9 mouse cellular contexts compared by ENCODE assay signal in the genomic region with DNA sequence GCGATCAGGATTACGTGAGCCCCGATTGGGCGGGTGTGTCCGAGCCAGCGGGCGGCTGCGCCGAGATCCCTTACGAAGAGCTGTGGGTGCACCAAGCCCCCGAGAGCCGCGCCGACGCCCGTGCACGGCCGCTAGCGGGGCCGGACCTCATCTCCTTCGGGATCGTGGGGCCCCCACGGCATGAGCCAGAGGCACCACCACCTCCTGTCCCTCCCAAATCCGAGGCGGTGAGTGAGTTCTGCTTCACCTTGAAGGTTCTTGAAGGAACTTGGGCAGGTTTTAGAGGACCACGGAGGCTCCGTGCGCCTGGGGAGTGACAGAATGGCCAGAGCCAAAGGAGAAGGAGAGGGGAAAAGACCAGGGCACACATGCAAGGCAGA. TPM values are rescaled to one million over a fixed set of nuclear protein-coding genes. Genes with fewer than 3 reads are reported as not detected.
A peak's percentile ranks its signal among the peaks of the same experiment; 100 is the strongest.
DNase-seq lines count a peak whose midpoint lies in the region; ATAC-seq and TF ChIP-seq lines count a peak whose summit lies in the region.
"Had no signal": no experiment of that assay in that cellular context is flagged by ENCODE, and none has a peak within 500 bp of the region (broad histone marks: within the 10 kb centered on the region; RNA-seq: fewer than 3 reads in every experiment).

No protein-coding gene starts in this region.

- under 1% methylated on average over 28 of the region's 28 CpGs for WGBS in kidney, postnatal 0 days
- WGBS in embryonic facial prominence, embryonic 12.5 days, result 1% methylated on average over 28 of the region's 28 CpGs
- 6% methylated on average over 28 of the region's 28 CpGs for WGBS in hindbrain, embryonic 16.5 days
- WGBS in midbrain, embryonic 16.5 days, result 6% methylated on average over 21 of the region's 28 CpGs

- H3K4me1 ChIP-seq in kidney, postnatal 0 days (replicated peaks; ENCODE audit: insufficient read depth, low read length), result peaks cover 14% of the 10 kb centered on the region
- H3K4me1 ChIP-seq in embryonic facial prominence, embryonic 12.5 days, result peaks cover 18% of the 10 kb centered on the region
- H3K4me1 ChIP-seq in hindbrain, embryonic 16.5 days (ENCODE audit: control insufficient read depth, insufficient read depth, low read depth, low read length), result peaks cover 29% of the 10 kb centered on the region
- H3K4me1 ChIP-seq in midbrain, embryonic 16.5 days (ENCODE audit: control insufficient read depth, insufficient read depth, low read length), result peaks cover 18% of the 10 kb centered on the region

- H3K36me3 ChIP-seq in kidney, postnatal 0 days (ENCODE audit: insufficient read depth, low read length), result peaks cover 10% of the 10 kb centered on the region; the same call in 1 of the 2 replicates
- peaks cover 24% of the 10 kb centered on the region for H3K36me3 ChIP-seq in embryonic facial prominence, embryonic 12.5 days
- H3K36me3 ChIP-seq in hindbrain, embryonic 16.5 days (ENCODE audit: control insufficient read depth, insufficient read depth, low read length), result peaks cover 26% of the 10 kb centered on the region
- H3K36me3 ChIP-seq in midbrain, embryonic 16.5 days (ENCODE audit: control insufficient read depth, insufficient read depth, low read length), result peaks cover 10% of the 10 kb centered on the region; the same call in 1 of the 2 replicates

- no peak for ATAC-seq in kidney, postnatal 0 days (replicated peaks; ENCODE audit: low FRiP score, low read depth)
- ATAC-seq in embryonic facial prominence, embryonic 12.5 days (ENCODE audit: insufficient number of reproducible peaks, insufficient read depth, low FRiP score, low TSS enrichment), result no peak
- ATAC-seq in hindbrain, embryonic 16.5 days, result no peak; the same call in 1 of the 2 replicates
- no peak; the same call in 1 of the 2 replicates for ATAC-seq in midbrain, embryonic 16.5 days

- peak overlapping the region; percentile 55 for H3K4me3 ChIP-seq in kidney, postnatal 0 days (replicated peaks; ENCODE audit: low read depth, low read length)
- H3K4me3 ChIP-seq in embryonic facial prominence, embryonic 12.5 days, result peak overlapping the region; percentile 53
- peak overlapping the region; percentile 60 for H3K4me3 ChIP-seq in hindbrain, embryonic 16.5 days (ENCODE audit: low read length)
- H3K4me3 ChIP-seq in midbrain, embryonic 16.5 days (ENCODE audit: low read depth, low read length), result peak overlapping the region; percentile 58

- no peak for DNase-seq in kidney, postnatal 0 days (ENCODE audit: low spot score)
- DNase-seq in kidney, postnatal 4 days, result no peak
- no peak for DNase-seq in MN1 (ENCODE audit: low spot score)
- DNase-seq in testis, postnatal 10 days (ENCODE audit: low spot score), result no peak
- no peak for DNase-seq in layer of hippocampus, postnatal 36 days

- H3K27me3 ChIP-seq in kidney, postnatal 0 days (ENCODE audit: insufficient read depth, low read length), result peaks cover 7% of the 10 kb centered on the region; the same call in 1 of the 2 replicates
- H3K27me3 ChIP-seq in embryonic facial prominence, embryonic 12.5 days, result peaks cover 60% of the 10 kb centered on the region
- H3K27me3 ChIP-seq in hindbrain, embryonic 16.5 days (replicated peaks; ENCODE audit: control insufficient read depth, insufficient read depth, low read length), result peaks cover 8% of the 10 kb centered on the region
- no peaks in the 10 kb centered on the region for H3K27me3 ChIP-seq in midbrain, embryonic 16.5 days (ENCODE audit: control insufficient read depth, insufficient read depth, low read depth, low read length)

- no peak for TF ChIP-seq CTCF in kidney, postnatal 0 days (IDR thresholded peaks at IDR 0.05; ENCODE audit: low read depth)

- H3K9me3 ChIP-seq in kidney, postnatal 0 days (replicated peaks; ENCODE audit: low read length), result no peaks in the 10 kb centered on the region
- H3K9me3 ChIP-seq in embryonic facial prominence, embryonic 12.5 days, result no peaks in the 10 kb centered on the region
- H3K9me3 ChIP-seq in hindbrain, embryonic 16.5 days (ENCODE audit: control insufficient read depth, low read length), result no peaks in the 10 kb centered on the region
- H3K9me3 ChIP-seq in midbrain, embryonic 16.5 days (replicated peaks; ENCODE audit: control insufficient read depth, low read length, poor library complexity, severe bottlenecking), result no peaks in the 10 kb centered on the region

- H3K27ac ChIP-seq in kidney, postnatal 0 days, result no peak overlapping the region
- H3K27ac ChIP-seq in embryonic facial prominence, embryonic 12.5 days, result no peak overlapping the region
- 0 out of 2 replicates have a peak overlapping the region, but pooled peaks have one; percentile 7 for H3K27ac ChIP-seq in hindbrain, embryonic 16.5 days (ENCODE audit: low read depth, low read length)
- H3K27ac ChIP-seq in midbrain, embryonic 16.5 days (ENCODE audit: low read length), result no peak overlapping the region

- H3K4me2 ChIP-seq in kidney, postnatal 0 days (ENCODE audit: low read length), result peak overlapping the region; percentile 92
- peak overlapping the region; percentile 94 for H3K4me2 ChIP-seq in embryonic facial prominence, embryonic 12.5 days (replicated peaks)
- H3K4me2 ChIP-seq in hindbrain, embryonic 16.5 days (ENCODE audit: low read length), result peak overlapping the region; percentile 81
- H3K4me2 ChIP-seq in midbrain, embryonic 16.5 days (ENCODE audit: low read length), result peak overlapping the region; percentile 74

- H3K9ac ChIP-seq in kidney, postnatal 0 days (ENCODE audit: low read depth, low read length), result peak overlapping the region; percentile 50
- H3K9ac ChIP-seq in embryonic facial prominence, embryonic 12.5 days, result peak overlapping the region; percentile 65
- peak overlapping the region; percentile 78 for H3K9ac ChIP-seq in hindbrain, embryonic 16.5 days (ENCODE audit: low read depth, low read length)
- H3K9ac ChIP-seq in midbrain, embryonic 16.5 days (ENCODE audit: low read depth, low read length), result peak overlapping the region; percentile 72

RNA-seq across cellular contexts. Expression of gene 3110082J24Rik, which starts 8.9 kb away (rescaled TPM):
- not detected in 2 replicates for polyA plus RNA-seq in kidney, postnatal 0 days (2015; fragmentation: Nextera tagmentation; extraction: Ambion mirVana)
- polyA plus RNA-seq in embryonic facial prominence, embryonic 12.5 days (2016; fragmentation: Nextera tagmentation; extraction: Ambion mirVana), result 0.33 and 0.61 TPM in 2 replicates
- 3.5 and 4.6 TPM in 2 replicates for polyA plus RNA-seq in hindbrain, embryonic 16.5 days (2015; fragmentation: Nextera tagmentation; extraction: Ambion mirVana)
- 2.6 and 3.7 TPM in 2 replicates for polyA plus RNA-seq in midbrain, embryonic 16.5 days (2015; fragmentation: Nextera tagmentation; extraction: Ambion mirVana)
- 1 to 10 TPM; 2.8 to 3.7 TPM for total RNA-seq in layer of hippocampus, postnatal 36 days (2021)
- total RNA-seq: gastrocnemius, adult 8-10 months had no signal

RNA-seq across cellular contexts. Expression of gene Garem2, which starts 9.8 kb away (rescaled TPM):
- polyA plus RNA-seq in kidney, postnatal 0 days (2015; fragmentation: Nextera tagmentation; extraction: Ambion mirVana), result 0.33 and 0.36 TPM in 2 replicates
- polyA plus RNA-seq in embryonic facial prominence, embryonic 12.5 days (2016; fragmentation: Nextera tagmentation; extraction: Ambion mirVana), result 2.1 and 3.1 TPM in 2 replicates
- polyA plus RNA-seq in hindbrain, embryonic 16.5 days (2015; fragmentation: Nextera tagmentation; extraction: Ambion mirVana), result 8.6 and 11.8 TPM in 2 replicates
- polyA plus RNA-seq in midbrain, embryonic 16.5 days (2015; fragmentation: Nextera tagmentation; extraction: Ambion mirVana), result 6.9 and 8.1 TPM in 2 replicates
- total RNA-seq in layer of hippocampus, postnatal 36 days (2021), result 10 to 100 TPM; 10.9 to 13.2 TPM
- total RNA-seq: gastrocnemius, adult 8-10 months had no signal

RNA-seq across cellular contexts. Expression of gene Hadha, which starts 40.2 kb away (rescaled TPM):
- 171 and 193 TPM in 2 replicates for polyA plus RNA-seq in kidney, postnatal 0 days (2015; fragmentation: Nextera tagmentation; extraction: Ambion mirVana)
- polyA plus RNA-seq in embryonic facial prominence, embryonic 12.5 days (2016; fragmentation: Nextera tagmentation; extraction: Ambion mirVana), result 128 and 135 TPM in 2 replicates
- polyA plus RNA-seq in hindbrain, embryonic 16.5 days (2015; fragmentation: Nextera tagmentation; extraction: Ambion mirVana), result 75.3 and 79.1 TPM in 2 replicates
- 61.6 and 62.3 TPM in 2 replicates for polyA plus RNA-seq in midbrain, embryonic 16.5 days (2015; fragmentation: Nextera tagmentation; extraction: Ambion mirVana)
- 10 to 100 TPM; 72.2 to 74.2 TPM for total RNA-seq in layer of hippocampus, postnatal 36 days (2021)

RNA-seq across cellular contexts. Expression of gene Hadhb, which starts 40.3 kb away (rescaled TPM):
- polyA plus RNA-seq in kidney, postnatal 0 days (2015; fragmentation: Nextera tagmentation; extraction: Ambion mirVana), result 215 and 229 TPM in 2 replicates
- polyA plus RNA-seq in embryonic facial prominence, embryonic 12.5 days (2016; fragmentation: Nextera tagmentation; extraction: Ambion mirVana), result 121 and 124 TPM in 2 replicates
- polyA plus RNA-seq in hindbrain, embryonic 16.5 days (2015; fragmentation: Nextera tagmentation; extraction: Ambion mirVana), result 66.4 and 70.4 TPM in 2 replicates
- 52.1 and 53.6 TPM in 2 replicates for polyA plus RNA-seq in midbrain, embryonic 16.5 days (2015; fragmentation: Nextera tagmentation; extraction: Ambion mirVana)
- total RNA-seq in layer of hippocampus, postnatal 36 days (2021), result 10 to 100 TPM; 91.7 to 93.3 TPM

RNA-seq across cellular contexts. Expression of gene Tyms, which starts 41.3 kb away (rescaled TPM):
- polyA plus RNA-seq in kidney, postnatal 0 days (2015; fragmentation: Nextera tagmentation; extraction: Ambion mirVana), result 137 and 160 TPM in 2 replicates
- polyA plus RNA-seq in embryonic facial prominence, embryonic 12.5 days (2016; fragmentation: Nextera tagmentation; extraction: Ambion mirVana), result 279 and 288 TPM in 2 replicates
- polyA plus RNA-seq in hindbrain, embryonic 16.5 days (2015; fragmentation: Nextera tagmentation; extraction: Ambion mirVana), result 39.4 and 48.8 TPM in 2 replicates
- polyA plus RNA-seq in midbrain, embryonic 16.5 days (2015; fragmentation: Nextera tagmentation; extraction: Ambion mirVana), result 33.3 and 38.7 TPM in 2 replicates
- 1 to 10 TPM; 6.6 to 6.9 TPM for total RNA-seq in layer of hippocampus, postnatal 36 days (2021)
